Mouse (Mus musculus) MEL (cell line): ENCODE results near the gene Rab11fip4. TPM values are rescaled to one million over a fixed set of nuclear protein-coding genes. Genes with fewer than 3 reads are reported as not detected.

Experiments
- DNase-seq: peaks from one replicate; pipeline ENCODE4 v3.0.0; 2011; ENCODE audit warnings: low read depth, low spot score
- H3K27ac ChIP-seq: 2 replicates; pipeline ENCODE4 v1.5.1; 2012; ENCODE audit warnings: low read depth, mild to moderate bottlenecking, control low read depth, low read length, moderate library complexity; ENCODE audit not compliant: control insufficient read depth
- H3K27me3 ChIP-seq, 2 experiments: fragments of 150-350 bp in 1 of 2; sonication (generic) in 1 of 2; 2 replicates each; pipeline ENCODE4 v1.6.1; 2012; ENCODE audit warnings: low read length in 2 of 2, mild to moderate bottlenecking in 2 of 2, improper control_type of control experiment in 1 of 2, moderate library complexity in 1 of 2; ENCODE audit not compliant: insufficient read depth in 2 of 2, control insufficient read depth in 1 of 2
- H3K36me3 ChIP-seq, 2 experiments: 2 replicates each; pipeline ENCODE4 v1.6.1; 2012 to 2014; ENCODE audit warnings: low read length in 2 of 2, improper control_type of control experiment in 1 of 2, inconsistent platforms in 1 of 2, mild to moderate bottlenecking in 1 of 2; ENCODE audit not compliant: insufficient read depth in 2 of 2, control insufficient read depth in 1 of 2
- H3K4me1 ChIP-seq, 2 experiments: fragments of 150-350 bp in 1 of 2; sonication (generic) in 1 of 2; 2 replicates each; pipeline ENCODE4 v1.6.1; 2012; ENCODE audit warnings: low read length in 2 of 2, improper control_type of control experiment in 1 of 2, mild to moderate bottlenecking in 1 of 2; ENCODE audit not compliant: insufficient read depth in 2 of 2, control insufficient read depth in 1 of 2
- H3K4me3 ChIP-seq, 2 experiments: fragments of 150-350 bp in 1 of 2; sonication (generic) in 1 of 2; 2 replicates each; pipeline ENCODE4 v1.5.1; 2012; ENCODE audit warnings: low read depth in 2 of 2, low read length in 2 of 2, mild to moderate bottlenecking in 2 of 2, moderate library complexity in 2 of 2, control low read depth in 1 of 2, improper control_type of control experiment in 1 of 2; ENCODE audit not compliant: control insufficient read depth in 1 of 2, insufficient read depth in 1 of 2
- H3K79me2 ChIP-seq: 2 replicates; pipeline ENCODE4 v1.6.1; 2012; ENCODE audit warnings: mild to moderate bottlenecking, low read length, moderate library complexity; ENCODE audit not compliant: control insufficient read depth, poor library complexity, insufficient read depth
- H3K9ac ChIP-seq: 2 replicates; pipeline ENCODE4 v1.6.1; 2012; ENCODE audit warnings: low read depth, mild to moderate bottlenecking, control low read depth, low read length, moderate library complexity; ENCODE audit not compliant: control insufficient read depth, poor library complexity, severe bottlenecking
- H3K9me3 ChIP-seq: fragments of 150-350 bp; sonication (generic); replicated peaks from 2 replicates; pipeline ENCODE4 v1.6.1; 2012; ENCODE audit warnings: mild to moderate bottlenecking, low read length, improper control_type of control experiment, moderate library complexity; ENCODE audit not compliant: insufficient read depth
- CHD1 ChIP-seq: IDR thresholded peaks from 2 replicates; pipeline ENCODE4 v1.6.1; 2012; ENCODE audit warnings: low read depth, mild to moderate bottlenecking, inconsistent platforms, low read length, improper control_type of control experiment
- CHD2 ChIP-seq: IDR thresholded peaks from 2 replicates; pipeline ENCODE4 v1.6.1; 2011; ENCODE audit warnings: low read length, improper control_type of control experiment
- ELF1 ChIP-seq: IDR thresholded peaks from 2 replicates; pipeline ENCODE4 v1.6.1; 2014; ENCODE audit warnings: low read depth, mild to moderate bottlenecking, inconsistent platforms, low read length, improper control_type of control experiment, moderate library complexity
- EP300 ChIP-seq, 2 experiments: IDR thresholded peaks; 2 replicates each; pipeline ENCODE4 v1.6.1; 2011; ENCODE audit warnings: improper control_type of control experiment in 2 of 2, low read length in 2 of 2, low read depth in 1 of 2, mild to moderate bottlenecking in 1 of 2
- ETS1 ChIP-seq: IDR thresholded peaks from 2 replicates; pipeline ENCODE4 v1.6.1; 2012; ENCODE audit warnings: low read depth, mild to moderate bottlenecking, inconsistent platforms, low read length, improper control_type of control experiment, moderate library complexity
- JUND ChIP-seq: IDR thresholded peaks from 2 replicates; pipeline ENCODE4 v1.6.1; 2011; ENCODE audit warnings: low read depth, mild to moderate bottlenecking, improper control_type of control experiment, low read length
- KAT2A ChIP-seq: conservative IDR thresholded peaks from 2 replicates; pipeline ENCODE4 v1.6.1; 2012; ENCODE audit warnings: low read depth, low read length, improper control_type of control experiment, inconsistent platforms
- MAZ ChIP-seq: IDR thresholded peaks from 2 replicates; pipeline ENCODE4 v1.6.1; 2012; ENCODE audit warnings: low read depth, mild to moderate bottlenecking, inconsistent platforms, low read length, improper control_type of control experiment
- MEF2A ChIP-seq: IDR thresholded peaks from 2 replicates; pipeline ENCODE4 v1.6.1; 2014; ENCODE audit warnings: low read depth, mild to moderate bottlenecking, inconsistent platforms, low read length, improper control_type of control experiment; ENCODE audit not compliant: poor library complexity, insufficient replicate concordance, severe bottlenecking; ENCODE audit errors: extremely low read depth
- MYC ChIP-seq: IDR thresholded peaks from 2 replicates; pipeline ENCODE4 v1.6.1; 2011; ENCODE audit warnings: low read depth, mild to moderate bottlenecking, low read length, improper control_type of control experiment, moderate library complexity
- NELFE ChIP-seq: IDR thresholded peaks from 2 replicates; pipeline ENCODE4 v1.6.1; 2011; ENCODE audit warnings: low read depth, low read length, improper control_type of control experiment
- POLR2A ChIP-seq, 2 experiments: IDR thresholded peaks; 2 replicates each; pipeline ENCODE4 v1.6.1; 2011 to 2012; ENCODE audit warnings: low read length in 2 of 2, mild to moderate bottlenecking in 2 of 2, control low read depth in 1 of 2, improper control_type of control experiment in 1 of 2, low read depth in 1 of 2, moderate library complexity in 1 of 2; ENCODE audit not compliant: control insufficient read depth in 1 of 2, insufficient read depth in 1 of 2, poor library complexity in 1 of 2
- TAL1 ChIP-seq: IDR thresholded peaks from 2 replicates; pipeline ENCODE4 v1.6.1; 2012; ENCODE audit warnings: mild to moderate bottlenecking, inconsistent platforms, low read length, moderate library complexity, mixed read lengths
- UBTF ChIP-seq: IDR thresholded peaks from 2 replicates; pipeline ENCODE4 v1.6.1; 2012; ENCODE audit warnings: low read depth, mild to moderate bottlenecking, inconsistent platforms, low read length, improper control_type of control experiment, moderate library complexity, borderline replicate concordance; ENCODE audit not compliant: insufficient read depth
- USF1 ChIP-seq: IDR thresholded peaks from 2 replicates; pipeline ENCODE4 v1.6.1; 2014; ENCODE audit warnings: low read depth, mild to moderate bottlenecking, inconsistent platforms, low read length, improper control_type of control experiment, moderate library complexity
- ZC3H11A ChIP-seq: IDR thresholded peaks from 2 replicates; pipeline ENCODE4 v1.6.1; 2012; ENCODE audit warnings: low read depth, mild to moderate bottlenecking, inconsistent platforms, low read length, improper control_type of control experiment
- ZKSCAN1 ChIP-seq: IDR thresholded peaks from 2 replicates; pipeline ENCODE4 v1.6.1; 2012; ENCODE audit warnings: low read depth, mild to moderate bottlenecking, inconsistent platforms, low read length, improper control_type of control experiment, moderate library complexity
- ZNF384 ChIP-seq: IDR thresholded peaks from 2 replicates; pipeline ENCODE4 v1.6.1; 2012; ENCODE audit warnings: low read depth, mild to moderate bottlenecking, inconsistent platforms, low read length, improper control_type of control experiment
- polyA plus RNA-seq, 2 experiments: library from polyadenylated mRNA; stranded (reverse) in 1 of 2; unstranded in 1 of 2; fragments of >175 nt in 1 of 2; fragments of >200 nt in 1 of 2; gene quantifications; 2 replicates each; pipeline versions ENCODE4 v1.2.1 to v1.2.4; 2012; ENCODE audit warnings: low replicate concordance in 2 of 2, low read depth in 1 of 2; ENCODE audit not compliant: insufficient read length in 2 of 2, insufficient read depth in 1 of 2, missing spikeins in 1 of 2
- total RNA-seq: library from RNA; depleted of rRNA; stranded (reverse); fragments of 300-350 nt; gene quantifications from 2 replicates; pipeline ENCODE4 v1.2.3, GENCODE M21; 2012

Gene Rab11fip4
- total and polyA plus RNA-seq, 3 experiments = under 0.01 to 0.03 TPM; not detected in 1

DNA sequence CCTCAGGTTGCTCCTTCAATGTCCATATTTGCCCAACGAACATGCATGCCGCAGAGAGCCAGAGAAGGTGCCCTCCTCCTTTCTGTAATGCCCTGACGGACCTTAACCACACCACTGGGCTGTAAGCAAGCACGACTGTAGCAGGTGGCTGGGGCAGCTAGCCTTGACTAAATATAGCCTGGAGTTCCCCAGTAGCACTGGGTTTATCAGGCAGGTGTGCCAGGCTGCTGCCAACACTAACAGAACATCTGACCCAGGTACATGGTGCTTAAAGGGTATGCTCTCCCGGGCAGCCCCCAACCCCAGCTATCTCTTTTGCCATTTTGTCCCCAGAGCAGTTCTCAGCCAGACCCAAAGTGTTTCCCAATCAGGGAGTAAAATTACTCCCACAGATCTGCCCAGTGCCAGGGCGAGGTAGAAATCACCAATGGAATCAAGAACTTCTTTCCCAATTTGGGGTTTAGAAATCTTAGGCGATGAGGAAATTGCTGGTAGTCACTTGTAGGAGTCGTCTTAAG is 127.9 kb downstream of the Rab11fip4 start:
- Histone ChIP-seq H3K9ac (no peak overlapping the region), H3K79me2 (no peaks in the 10 kb centered on the region), H3K4me1 (no peaks in the 10 kb centered on the region), H3K9me3 (no peaks in the 10 kb centered on the region), H3K27me3 (no peaks in the 10 kb centered on the region; a peak in 2 of 4 replicates), H3K27ac (no peak overlapping the region), H3K4me3 (no peak overlapping the region), H3K36me3 (no peaks in the 10 kb centered on the region)
- TF ChIP-seq ELF1 (no peak), UBTF (no peak), USF1 (no peak), EP300 (IDR thresholded peaks at IDR 0.05; ENCODE audit: low read depth in 1 of 2, low read length in 2 of 2) (no peak), JUND (no peak), NELFE (no peak), ZNF384 (no peak), MAZ (no peak), KAT2A (no peak), POLR2A (IDR thresholded peaks at IDR 0.05; ENCODE audit: control insufficient read depth in 1 of 2, insufficient read depth in 1 of 2, low read depth in 1 of 2, low read length in 2 of 2, poor library complexity in 1 of 2) (no peak)
- DNase-seq = no peak

DNA sequence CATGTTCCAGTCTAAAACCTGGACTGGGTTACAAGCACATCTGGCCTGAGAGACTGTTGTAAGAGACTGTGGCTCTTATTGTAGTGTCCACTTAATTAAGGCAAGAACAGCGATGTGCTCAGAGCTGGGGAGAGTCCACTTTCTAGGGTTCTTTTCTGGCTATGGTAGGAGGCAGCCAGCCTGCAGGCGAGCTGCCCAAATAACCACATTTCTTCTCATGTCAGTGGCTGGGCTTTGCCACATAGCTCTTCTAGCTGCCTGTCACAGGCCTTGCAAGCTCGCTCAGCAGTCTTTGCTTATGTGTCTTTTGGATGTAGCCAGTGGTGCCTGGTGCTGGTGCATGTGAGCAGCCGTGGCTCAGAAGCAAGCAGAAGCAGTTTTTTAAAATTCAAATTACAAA is 129.7 kb downstream of the Rab11fip4 start:
- Histone ChIP-seq H3K27ac (no peak overlapping the region), H3K79me2 (no peaks in the 10 kb centered on the region), H3K4me1 (no peaks in the 10 kb centered on the region), H3K27me3 (no peaks in the 10 kb centered on the region; a peak in 2 of 4 replicates), H3K36me3 (no peaks in the 10 kb centered on the region), H3K9ac (no peak overlapping the region), H3K4me3 (no peak overlapping the region), H3K9me3 (no peaks in the 10 kb centered on the region)
- no peak for DNase-seq
- TF ChIP-seq TAL1 (no peak), MEF2A (no peak), KAT2A (no peak), CHD2 (no peak), ZC3H11A (no peak), MYC (no peak), CHD1 (no peak), ETS1 (no peak), ZNF384 (no peak), ZKSCAN1 (no peak)
